Mouse (Mus musculus): ENCODE results near the gene Tob1.

- no peak for TF ChIP-seq CTCF (IDR thresholded peaks at IDR 0.05; ENCODE audit: borderline replicate concordance, insufficient read depth, low read length)
- no peak for TF ChIP-seq POLR2A (IDR thresholded peaks at IDR 0.05; ENCODE audit: low read depth, low read length)
These were observed 41.9 kb downstream of the Tob1 start for GRCm38 (mm10) chr11:94253156-94253555.

Measured in embryonic fibroblast, embryonic 13.5 days (primary cell).